Mouse (Mus musculus) kidney, adult 2 months (tissue): ENCODE measurements at regions not wholly inside any gene's neighbourhood (a gene's known extent, or its start where the extent isn't known, plus 50 kb on each side); places are given as distances from the start of the nearest gene placed in this dataset.

Source experiments
- DNase-seq: peaks from one replicate; pipeline ENCODE4 v3.0.0; 2021
- H3K27ac ChIP-seq: fragments of 200-500 bp; 2 replicates; pipeline ENCODE4 v1.5.1; 2012; ENCODE audit warnings: low read depth, low read length, control low read depth, inconsistent platforms; ENCODE audit not compliant: insufficient read depth
- H3K27me3 ChIP-seq: fragments of 200-500 bp; replicated peaks from 2 replicates; pipeline ENCODE4 v1.6.1; 2012; ENCODE audit warnings: mild to moderate bottlenecking, moderate library complexity, low read length, inconsistent platforms; ENCODE audit not compliant: control insufficient read depth, insufficient read depth
- H3K36me3 ChIP-seq: fragments of 200-500 bp; 2 replicates; pipeline ENCODE4 v1.6.1; 2012; ENCODE audit warnings: mild to moderate bottlenecking, moderate library complexity, low read length, inconsistent platforms; ENCODE audit not compliant: control insufficient read depth, insufficient read depth
- H3K4me1 ChIP-seq: fragments of 200-500 bp; 2 replicates; pipeline ENCODE4 v1.6.1; 2011; ENCODE audit warnings: low read length; ENCODE audit not compliant: control insufficient read depth, insufficient read depth
- H3K4me3 ChIP-seq: fragments of 200-500 bp; 2 replicates; pipeline ENCODE4 v1.5.1; 2011; ENCODE audit warnings: mild to moderate bottlenecking, low read depth, low read length, control low read depth; ENCODE audit not compliant: insufficient read depth
- CTCF ChIP-seq: fragments of 200-500 bp; conservative IDR thresholded peaks from 2 replicates; pipeline ENCODE4 v1.5.1; 2011; ENCODE audit warnings: low read depth, mild to moderate bottlenecking, control low read depth, low read length, moderate library complexity, mixed read lengths; ENCODE audit not compliant: insufficient read depth, insufficient read length
- POLR2A ChIP-seq: fragments of 200-500 bp; IDR thresholded peaks from one replicate; pipeline ENCODE4 v1.6.1; 2011; ENCODE audit warnings: low read depth, low read length, control low read depth
- WGBS: fragments of 180-500 bp; shearing (Covaris S2); methylation state at CpG from one replicate; pipeline ENCODE4 v1.1.7; 2018; 5-methylcytosine and 5-hydroxymethylcytosine counted together

DNA sequence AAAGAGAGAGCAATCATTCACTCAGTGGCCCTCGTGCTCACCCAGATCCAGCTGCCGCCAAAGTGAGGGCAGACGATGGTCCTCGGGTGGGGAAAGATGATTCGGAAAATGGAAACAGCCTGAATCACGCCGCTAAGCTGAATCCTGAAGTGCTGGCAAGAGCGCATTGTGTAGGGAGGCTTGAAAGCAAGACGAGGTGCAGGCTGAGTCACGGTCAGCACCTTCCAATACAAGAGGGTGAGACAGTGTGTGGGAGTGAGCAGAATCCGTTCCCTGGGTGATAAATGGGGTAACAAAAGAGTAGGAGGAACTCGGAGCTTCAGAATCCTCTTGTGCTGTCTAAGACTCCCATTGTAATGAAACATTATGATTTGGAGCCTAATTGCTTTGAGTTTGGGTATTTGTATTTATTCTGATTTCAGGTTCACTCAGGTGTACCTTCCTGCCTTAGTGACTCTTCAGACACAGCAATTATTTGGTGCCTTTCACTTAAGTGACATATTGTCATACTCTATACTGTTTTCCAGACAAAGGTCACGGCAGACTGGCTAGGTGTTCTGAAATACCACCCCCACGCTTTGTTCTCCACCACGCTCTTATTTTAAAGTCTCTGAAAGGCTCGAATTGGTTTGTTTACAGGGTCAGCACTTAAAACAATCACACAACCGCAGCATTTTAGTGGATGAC lies 70.0 kb downstream of the Mbip start:
- no peak for DNase-seq
- WGBS = 33% methylated on average over 17 of the region's 17 CpGs

DNA sequence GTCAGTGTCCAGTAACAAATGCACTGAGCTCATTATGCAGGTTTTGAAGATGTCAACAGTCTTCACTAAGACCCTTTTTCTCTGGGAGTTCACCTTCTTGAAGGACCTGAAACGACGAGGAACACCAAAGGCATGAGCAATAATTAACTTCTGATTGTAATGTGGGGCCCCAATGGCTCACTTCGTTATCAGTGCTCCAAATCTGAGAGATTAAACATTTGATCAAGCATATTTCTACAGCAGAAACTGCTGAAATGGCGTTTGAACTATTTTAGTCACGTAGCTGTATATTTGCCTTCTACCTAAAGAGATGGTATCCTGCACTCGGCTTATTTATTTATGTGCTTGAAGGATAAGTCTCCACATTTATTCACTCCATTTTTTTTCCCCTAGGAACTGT lies 80.6 kb downstream of the Mbip start:
- TF ChIP-seq CTCF = no peak
- TF ChIP-seq POLR2A = no peak
- Histone ChIP-seq H3K4me3 (no peak overlapping the region), H3K27ac (no peak overlapping the region), H3K4me1 (no peaks in the 10 kb centered on the region), H3K27me3 (no peaks in the 10 kb centered on the region; the same call in 1 of the 2 replicates), H3K36me3 (no peaks in the 10 kb centered on the region)
- WGBS = 53% methylated on average over 6 of the region's 6 CpGs
- no peak for DNase-seq

More for the DNA sequence above, 70.0 kb downstream of the Mbip start:
- TF ChIP-seq POLR2A (no peak), CTCF (no peak)
- Histone ChIP-seq H3K27ac (no peak overlapping the region), H3K27me3 (no peaks in the 10 kb centered on the region; the same call in 1 of the 2 replicates), H3K4me1 (peaks cover 2% of the 10 kb centered on the region; the same call in 1 of the 2 replicates), H3K36me3 (no peaks in the 10 kb centered on the region), H3K4me3 (no peak overlapping the region)

- TF ChIP-seq CTCF (no peak), POLR2A (no peak)
- H3K36me3 ChIP-seq = no peaks in the 10 kb centered on the region
- WGBS = 81% methylated on average over 4 of the region's 4 CpGs
These were observed 84.2 kb downstream of the Mbip start for GRCm38 (mm10) chr12:56261471-56261870.

GRCm38 (mm10) chr12:56258401-56259050 lies 87.2 kb downstream of the Mbip start:
- WGBS = 87% methylated on average over 14 of the region's 14 CpGs
- Histone ChIP-seq H3K4me3 (no peak overlapping the region), H3K27ac (no peak overlapping the region), H3K27me3 (no peaks in the 10 kb centered on the region), H3K36me3 (no peaks in the 10 kb centered on the region), H3K4me1 (no peaks in the 10 kb centered on the region)
- TF ChIP-seq POLR2A = no peak
- TF ChIP-seq CTCF = no peak
- no peak for DNase-seq

More at GRCm38 (mm10) chr12:56261471-56261870, 84.2 kb downstream of the Mbip start:
- H3K4me3 ChIP-seq = no peak overlapping the region
- H3K4me1 ChIP-seq = no peaks in the 10 kb centered on the region
- no peak overlapping the region for H3K27ac ChIP-seq
- DNase-seq = no peak
- H3K27me3 ChIP-seq = no peaks in the 10 kb centered on the region

DNA sequence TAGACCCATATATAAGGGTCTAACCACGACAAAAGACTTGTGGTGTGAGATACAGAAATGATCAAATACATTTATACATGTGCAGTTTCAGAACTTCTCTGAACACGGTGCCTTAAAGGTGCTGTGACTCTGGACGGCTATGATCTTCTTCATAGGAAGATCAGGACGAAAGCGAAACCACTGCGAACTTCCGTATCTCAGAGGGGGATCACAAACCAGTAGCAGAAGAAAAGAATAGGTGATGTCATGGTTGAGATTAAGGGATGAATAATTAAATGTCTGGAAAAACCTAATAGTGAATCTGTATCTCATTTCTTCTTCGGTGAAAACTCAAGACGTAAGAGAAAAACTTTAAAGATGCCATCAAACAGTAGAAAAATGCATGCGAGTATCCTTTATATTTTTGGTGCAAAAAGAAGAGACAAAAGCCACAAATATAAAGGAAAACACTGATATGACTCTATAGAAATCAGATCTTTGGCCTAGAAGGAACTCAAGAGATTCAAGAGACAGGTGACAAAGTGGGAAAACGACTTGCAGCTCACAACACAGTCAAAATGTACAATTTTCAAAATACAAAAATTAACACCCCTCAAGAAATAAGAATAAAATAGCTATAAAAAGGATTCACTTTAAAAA lies 89.3 kb downstream of the Mbip start:
- no peaks in the 10 kb centered on the region for H3K4me1 ChIP-seq
- H3K27me3 ChIP-seq = no peaks in the 10 kb centered on the region
- 87% methylated on average over 11 of the region's 11 CpGs for WGBS
- H3K27ac ChIP-seq = no peak overlapping the region
- no peaks in the 10 kb centered on the region for H3K36me3 ChIP-seq
- TF ChIP-seq POLR2A (no peak), CTCF (no peak)
- no peak overlapping the region for H3K4me3 ChIP-seq
- no peak for DNase-seq

- no peak for DNase-seq
- Histone ChIP-seq H3K27ac (no peak overlapping the region), H3K36me3 (no peaks in the 10 kb centered on the region), H3K27me3 (no peaks in the 10 kb centered on the region), H3K4me3 (no peak overlapping the region), H3K4me1 (no peaks in the 10 kb centered on the region)
- 61% methylated on average over 7 of the region's 7 CpGs for WGBS
- TF ChIP-seq POLR2A (no peak), CTCF (no peak)
These were observed 92.9 kb downstream of the Mbip start for GRCm38 (mm10) chr12:56252612-56253444.
